Mouse (Mus musculus): Measurements from ENCODE around the gene Ndel1.

Ndel1 gene

GRCm38 (mm10) chr11:68779735-68780465 is 91.8 kb downstream of the Ndel1 start:
- no peak for DNase-seq (ENCODE audit: low read depth, low spot score)

DNA sequence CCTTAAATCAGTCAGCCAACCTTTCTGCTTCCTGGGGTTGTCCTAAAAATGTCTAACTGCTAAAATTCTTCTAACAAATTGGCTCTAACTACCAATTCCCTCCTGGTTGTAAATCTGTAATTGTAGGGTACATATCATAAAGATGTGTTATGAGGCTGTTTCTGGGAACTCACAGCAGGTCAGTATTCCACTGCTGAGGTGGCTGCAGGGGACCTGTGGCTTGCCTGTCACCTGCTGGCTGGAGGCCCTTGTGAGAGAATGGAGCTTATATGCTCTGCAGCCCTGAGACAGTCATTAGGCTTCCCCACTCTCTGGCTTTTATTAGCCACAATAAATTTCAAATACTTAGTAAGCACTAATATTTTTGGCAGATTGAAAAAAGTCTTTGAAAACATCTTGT is 92.8 kb downstream of the Ndel1 start:
- no peak for DNase-seq (ENCODE audit: low read depth, low spot score)

DNA sequence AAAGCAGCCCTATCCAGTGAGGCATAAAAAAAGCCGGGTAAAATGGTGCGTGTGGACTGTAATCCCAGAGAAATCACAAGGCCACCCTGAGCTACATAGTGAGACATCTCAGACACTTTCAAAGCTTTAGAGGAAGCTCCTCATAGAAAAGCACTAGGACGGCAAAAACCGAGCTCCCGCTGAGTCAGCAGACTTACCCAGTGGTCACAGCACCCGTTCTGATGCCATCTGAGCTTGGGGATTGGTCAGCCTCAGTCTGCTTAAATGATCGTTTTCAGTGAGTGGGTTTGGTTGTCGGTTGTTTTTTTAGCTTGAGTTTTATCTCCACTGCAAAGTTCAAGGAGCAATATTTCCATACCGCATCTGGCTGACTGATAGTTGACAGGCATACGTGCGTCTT is 93.7 kb downstream of the Ndel1 start:
- DNase-seq (ENCODE audit: low read depth, low spot score), result no peak

DNA sequence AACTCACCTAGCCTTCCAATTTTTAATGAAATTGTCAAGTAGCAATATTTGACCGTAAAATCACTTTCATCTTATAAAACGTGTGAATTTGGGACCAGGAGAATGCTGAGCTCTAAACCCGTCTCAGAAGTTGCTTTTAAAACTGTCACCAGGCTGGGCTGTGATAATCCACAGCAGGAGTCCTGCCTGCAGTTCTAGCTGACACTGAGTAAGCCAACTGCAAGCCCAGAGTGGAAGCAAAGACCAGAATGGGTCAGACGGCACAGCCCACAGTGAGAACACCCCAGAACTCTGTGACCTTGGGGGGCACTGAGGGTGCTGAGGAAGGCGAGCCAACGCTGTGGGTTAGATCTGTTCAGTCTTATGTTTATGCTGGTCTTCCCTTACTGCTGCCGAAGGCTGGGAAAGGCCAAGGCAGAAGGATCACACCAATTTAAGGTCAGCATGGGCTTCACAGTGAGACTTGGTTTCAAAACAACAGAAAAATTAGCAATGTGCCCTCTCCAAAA is 95.5 kb downstream of the Ndel1 start:
- DNase-seq (ENCODE audit: low read depth, low spot score), result no peak
